Mouse (Mus musculus) retina, adult 2 months (tissue): ENCODE results near the gene Plpp1.

Experiments
- DNase-seq: peaks from one replicate; pipeline ENCODE4 v3.0.0-alpha.2; 2012; ENCODE audit warnings: low read depth, low spot score

Plpp1 gene

GRCm38 (mm10) chr13:112811708-112812403 is 11.3 kb downstream of the Plpp1 start:
- DNase-seq: no peak

DNA sequence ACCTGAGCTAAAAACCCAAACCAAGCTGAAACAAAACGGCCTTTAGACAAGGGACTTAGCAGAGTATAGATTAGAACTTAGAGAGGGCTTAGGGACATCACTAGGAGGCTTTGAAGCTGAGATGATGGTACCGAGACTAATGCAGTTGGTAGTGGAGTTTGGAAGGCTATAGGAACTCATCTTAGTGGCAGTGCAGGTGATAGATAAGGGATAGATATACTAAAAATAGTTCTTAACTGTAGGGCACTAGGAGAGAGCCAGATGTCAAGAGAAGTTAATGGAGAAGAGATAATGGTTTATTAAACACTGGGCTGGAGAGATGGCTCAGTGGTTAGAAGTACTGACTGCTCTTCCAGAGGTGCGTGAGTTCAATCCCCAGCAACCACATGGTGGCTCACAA is 15.4 kb downstream of the Plpp1 start:
- no peak for DNase-seq

DNA sequence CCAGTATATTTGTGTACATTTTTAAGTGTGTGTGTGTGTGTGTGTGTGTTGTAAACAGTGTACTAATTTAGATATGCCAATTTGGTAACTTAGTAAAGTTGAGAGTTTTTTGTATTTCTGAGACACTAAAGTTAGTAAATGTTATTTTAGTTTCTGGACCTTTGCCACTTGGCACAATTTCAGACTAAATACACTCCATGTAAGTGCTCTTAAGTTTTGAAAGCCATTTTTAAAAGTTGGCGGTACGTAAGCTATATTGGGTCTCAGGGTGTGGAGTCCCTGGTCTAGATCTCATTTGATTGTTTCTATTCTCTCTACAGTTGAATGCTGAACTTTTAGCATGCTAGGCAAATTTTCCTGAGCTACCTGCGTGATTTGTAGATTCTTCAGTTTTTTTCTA is 17.5 kb downstream of the Plpp1 start:
- DNase-seq: no peak

DNA sequence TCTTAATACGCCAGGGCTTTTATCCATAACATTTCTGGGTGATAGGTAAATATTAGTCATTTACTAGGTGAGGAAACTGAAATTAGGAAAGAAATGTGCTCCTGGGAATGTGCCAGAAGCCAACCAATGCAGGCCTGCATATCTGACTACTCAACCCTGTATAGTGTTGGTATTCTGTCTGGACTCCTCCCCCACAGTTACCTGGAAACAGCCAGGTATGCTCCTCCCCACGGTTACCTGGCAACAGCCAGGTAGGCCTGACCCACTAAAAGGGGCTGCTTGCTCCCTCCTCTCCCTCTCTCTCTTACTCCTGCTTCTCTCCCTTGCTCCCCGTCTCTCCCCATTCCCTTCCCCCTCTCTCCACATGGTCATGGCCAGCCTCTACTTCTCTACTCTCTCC is 21.8 kb downstream of the Plpp1 start:
- no peak for DNase-seq

DNA sequence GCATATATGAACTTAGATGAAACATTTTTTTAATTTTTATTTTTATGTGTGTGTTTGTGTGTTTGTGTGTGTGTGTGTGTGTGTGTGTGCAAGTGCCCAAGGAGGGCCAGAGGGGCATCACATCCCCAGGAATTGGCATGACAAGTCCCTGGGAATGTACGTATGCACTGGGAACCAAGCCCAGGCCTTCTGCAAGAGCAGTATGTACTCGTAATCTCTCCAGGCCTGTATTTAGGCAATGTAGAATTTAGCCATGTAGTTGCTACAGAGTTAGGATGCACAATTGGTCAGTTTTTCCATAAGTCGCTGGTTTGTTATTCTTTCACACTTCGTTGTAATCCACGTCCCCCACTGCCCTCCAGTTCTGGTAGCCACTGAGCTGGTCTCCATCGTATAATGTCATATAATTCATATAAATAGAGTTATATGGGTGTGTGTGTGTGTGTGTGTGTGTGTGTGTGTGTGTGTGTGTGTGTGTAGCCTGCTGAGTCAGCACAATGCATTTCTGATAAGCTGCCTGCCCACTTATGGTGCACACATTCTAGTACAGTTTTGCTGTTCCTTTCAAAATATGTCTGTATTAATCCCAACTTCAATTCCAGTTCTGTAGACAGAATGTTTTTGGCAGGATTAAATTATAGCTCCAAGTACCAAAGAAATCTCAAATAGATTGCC is 22.8 kb downstream of the Plpp1 start:
- DNase-seq: no peak

- no peak for DNase-seq
These were observed 23.5 kb downstream of the Plpp1 start for GRCm38 (mm10) chr13:112823911-112824648.

DNA sequence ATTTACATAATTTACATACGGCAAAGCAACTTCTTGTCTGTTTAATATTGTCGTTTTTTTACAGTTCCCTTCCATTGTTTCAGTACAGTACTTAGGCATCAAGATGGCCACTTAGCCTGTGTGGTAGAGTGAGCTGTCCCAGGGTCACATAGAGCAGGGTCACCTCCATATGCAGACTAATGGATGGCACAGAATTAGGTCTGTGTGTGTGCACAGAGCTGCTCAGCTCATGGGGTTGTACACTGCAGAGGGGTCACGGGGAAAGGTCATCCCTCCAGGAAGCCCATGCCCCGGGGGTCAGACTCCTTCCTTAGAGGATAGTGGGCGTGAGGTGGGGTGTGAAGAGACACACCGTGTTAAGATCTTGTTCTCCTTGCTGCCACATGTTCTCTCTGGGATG is 24.9 kb downstream of the Plpp1 start:
- DNase-seq: no peak

DNA sequence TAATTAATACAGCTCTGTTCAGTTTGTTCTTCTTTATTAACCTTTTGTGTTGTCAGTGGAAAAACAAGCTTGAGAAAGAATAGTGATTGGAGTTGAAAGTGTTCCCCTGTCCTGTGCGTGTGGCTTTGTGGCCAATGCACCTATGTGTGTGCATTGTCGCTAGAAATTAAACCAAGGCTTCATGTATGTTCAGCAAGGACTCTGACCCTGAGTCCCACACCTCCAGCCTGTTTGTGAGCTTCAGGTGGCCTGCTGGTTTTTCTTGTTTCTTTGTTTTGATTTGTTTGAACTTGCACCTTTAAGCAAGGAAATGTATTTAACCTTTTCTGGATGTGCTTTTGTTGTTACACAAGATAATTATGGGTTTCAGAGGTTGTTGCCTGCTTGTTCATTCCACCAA is 29.0 kb downstream of the Plpp1 start:
- no peak for DNase-seq

GRCm38 (mm10) chr13:112832589-112832988 is 32.0 kb downstream of the Plpp1 start:
- DNase-seq: no peak

DNA sequence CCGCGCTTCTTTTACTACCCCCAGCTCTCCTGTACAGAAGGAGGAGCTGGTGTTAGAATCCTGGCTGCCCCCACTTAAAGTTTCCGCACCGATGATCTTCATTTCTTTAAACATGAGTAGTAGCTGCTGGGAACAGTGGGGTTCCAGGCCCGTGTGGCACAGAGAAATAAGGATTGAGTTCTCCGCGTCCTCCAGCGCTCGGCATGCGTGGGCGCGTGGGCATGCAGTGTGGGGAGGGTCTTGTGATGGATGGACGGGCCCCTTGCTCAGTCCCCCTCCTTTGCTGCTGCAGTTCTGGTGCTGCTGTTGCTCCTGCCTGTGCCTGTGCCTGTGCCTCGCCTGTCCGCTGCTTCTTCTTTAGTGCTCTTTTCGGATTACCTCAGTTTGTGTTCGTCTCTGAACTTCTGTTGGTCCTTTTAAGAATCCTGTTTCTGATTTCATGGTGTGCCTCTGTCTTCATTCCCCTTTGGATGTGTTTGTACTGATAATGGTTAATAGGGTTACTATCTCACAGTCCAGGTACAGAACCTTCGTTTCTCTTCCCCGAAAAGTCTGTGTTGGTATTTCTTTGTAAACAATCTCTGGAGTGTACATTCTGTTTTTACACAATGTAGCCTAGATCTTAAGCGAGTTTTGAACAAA is 32.8 kb downstream of the Plpp1 start:
- no peak for DNase-seq

DNA sequence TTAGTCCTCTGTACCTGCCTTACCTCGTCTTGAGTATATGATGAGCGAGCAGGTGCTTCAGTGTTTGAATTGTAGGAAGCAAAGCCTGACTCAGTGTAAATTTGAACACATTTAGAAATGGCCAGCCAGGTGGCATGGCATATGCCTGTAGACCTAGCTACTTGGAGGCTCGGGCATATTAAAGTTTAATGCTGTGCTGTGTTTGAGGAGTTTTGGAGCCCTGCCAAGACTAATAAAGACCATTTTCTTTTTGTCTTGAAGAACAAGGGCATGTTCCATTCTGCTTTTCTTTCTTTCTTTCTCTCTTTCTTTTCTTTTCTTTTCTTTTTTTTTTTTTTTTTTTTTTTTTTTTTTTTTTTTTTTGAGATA is 33.3 kb downstream of the Plpp1 start:
- no peak for DNase-seq

DNA sequence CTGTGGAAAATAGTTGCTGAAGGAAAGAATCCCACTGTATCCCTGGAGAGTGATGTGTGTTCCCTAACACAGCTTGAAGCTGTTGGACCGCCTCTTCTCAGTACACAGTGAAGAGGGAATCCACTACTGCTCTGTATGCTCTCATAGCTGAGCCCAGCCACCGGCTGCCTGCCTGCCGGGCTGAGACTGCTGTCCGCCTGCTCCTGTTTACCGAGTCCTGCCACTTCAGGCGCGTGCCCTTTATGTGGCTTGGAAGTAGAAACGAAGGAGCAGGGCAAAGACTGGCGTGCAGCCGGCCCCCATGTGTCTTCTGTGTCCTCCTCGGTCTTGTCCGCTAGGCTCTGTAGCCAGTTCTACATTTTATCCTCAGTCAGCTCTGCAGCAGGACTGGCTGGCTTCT is 34.5 kb downstream of the Plpp1 start:
- DNase-seq: no peak

DNA sequence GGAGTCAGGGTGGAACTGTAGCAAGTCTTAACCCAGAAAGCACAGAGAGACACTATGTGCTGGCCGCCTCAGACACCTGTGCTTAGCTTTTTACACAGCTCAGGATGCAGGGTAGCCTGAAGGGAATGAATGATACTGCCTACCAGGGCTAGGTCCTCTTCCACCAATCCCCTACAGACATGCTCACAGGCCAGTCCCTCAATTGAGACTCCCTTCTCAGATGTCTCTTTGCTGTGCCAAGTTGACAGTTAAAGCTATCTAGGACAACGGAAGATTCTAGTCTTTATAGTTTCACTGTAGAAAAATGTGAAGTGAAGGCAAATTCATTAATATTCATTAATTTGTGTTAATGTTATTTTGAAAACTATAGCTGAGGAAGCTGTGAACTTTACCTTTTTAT is 36.4 kb downstream of the Plpp1 start:
- no peak for DNase-seq

GRCm38 (mm10) chr13:112837621-112838155 is 37.1 kb downstream of the Plpp1 start:
- no peak for DNase-seq

- DNase-seq: no peak
These were observed 38.1 kb downstream of the Plpp1 start for GRCm38 (mm10) chr13:112838562-112839232.

DNA sequence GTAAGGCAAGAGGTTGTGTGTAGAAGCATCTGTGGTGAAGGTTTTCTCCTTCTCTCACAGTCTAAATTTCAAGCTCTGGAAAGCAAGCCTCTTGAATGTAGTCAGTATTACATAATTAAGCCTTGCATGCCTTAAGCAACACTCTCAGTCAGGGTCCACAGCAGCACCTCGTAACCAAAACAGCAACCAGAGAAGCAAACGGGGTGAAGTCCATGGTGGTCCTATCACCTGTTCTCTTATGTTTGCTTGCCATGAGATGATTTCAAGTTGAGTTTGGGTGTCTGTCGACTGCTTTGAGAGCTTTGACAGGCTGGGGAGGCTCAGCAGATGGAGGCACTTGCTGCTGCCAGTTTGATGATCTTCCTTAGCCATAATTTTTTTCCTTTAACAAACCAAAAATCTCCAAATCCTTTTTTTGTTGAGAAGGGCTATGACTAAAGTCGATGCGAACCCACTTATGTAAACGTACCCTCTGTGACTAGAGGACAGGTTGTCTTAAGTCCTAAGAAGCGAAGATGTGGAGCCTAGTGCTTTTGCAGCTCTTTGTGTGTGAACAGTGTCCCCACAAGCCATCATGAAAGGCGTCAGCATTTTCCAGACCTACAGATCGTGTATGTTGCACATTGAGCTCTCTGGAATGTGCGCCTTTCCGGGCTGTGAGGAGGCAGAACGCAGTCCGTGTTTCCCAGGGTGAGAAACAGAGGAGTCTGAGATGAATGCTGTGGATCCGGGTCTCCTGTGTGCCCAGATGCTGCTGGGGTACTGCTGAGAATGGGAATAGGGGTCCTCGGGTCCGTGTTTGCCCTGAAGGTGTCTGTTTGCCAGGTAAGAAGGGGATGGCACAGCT is 39.9 kb downstream of the Plpp1 start:
- no peak for DNase-seq

DNA sequence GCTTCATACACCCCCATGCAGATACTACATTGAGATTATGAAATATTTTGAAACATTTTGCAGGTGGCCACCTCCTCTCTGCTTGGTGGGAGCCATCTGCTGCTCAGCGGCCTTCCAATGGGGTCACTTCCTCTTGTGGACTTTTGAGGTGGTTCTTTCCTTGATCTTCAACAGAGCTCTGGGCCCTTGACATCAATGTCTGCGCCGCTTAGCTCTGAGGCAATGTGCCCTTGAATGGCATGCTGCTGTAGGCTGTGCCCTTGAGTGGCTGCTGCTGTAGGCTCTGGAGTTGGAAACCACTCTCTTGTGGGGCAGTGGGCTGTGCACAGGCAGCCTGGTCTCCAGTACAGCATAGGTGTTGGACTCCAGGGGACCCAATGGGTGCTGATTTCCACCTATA is 45.3 kb downstream of the Plpp1 start:
- DNase-seq: no peak

GRCm38 (mm10) chr13:112853710-112854316 is 53.2 kb downstream of the Plpp1 start:
- no peak for DNase-seq

- DNase-seq: no peak
These were observed 53.8 kb downstream of the Plpp1 start for GRCm38 (mm10) chr13:112854402-112854801.

DNA sequence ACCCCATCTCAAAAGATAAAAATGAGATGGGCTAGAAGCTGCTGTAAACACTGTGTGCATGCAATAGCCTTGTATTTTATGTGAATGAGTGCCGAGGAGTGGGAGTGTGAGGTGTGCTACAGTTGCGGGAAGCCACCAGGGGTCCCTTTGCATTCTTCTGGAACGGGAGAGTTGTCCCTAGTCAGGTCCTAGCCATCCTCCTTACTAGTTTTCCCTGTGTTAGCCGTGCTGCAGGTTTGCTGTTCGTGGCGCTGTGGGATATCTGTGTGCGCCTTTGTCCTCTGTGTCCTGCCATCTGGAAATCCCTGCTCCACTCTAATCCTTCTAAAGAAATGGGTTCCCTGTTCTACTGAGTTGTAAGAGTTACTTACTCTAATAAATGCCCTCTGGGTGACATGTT is 57.3 kb downstream of the Plpp1 start:
- no peak for DNase-seq
